Mouse (Mus musculus) brain, embryonic 18.5 days (tissue): ENCODE measurements around the gene Wnt5b.
"Not testable (repeated sequence)": the region's sequence is repeated elsewhere in the genome, so short reads cannot be mapped to it uniquely, and the experiment has no call there.

Experiments
- DNase-seq: peaks from one replicate; pipeline ENCODE4 v3.0.0-alpha.2; 2012; ENCODE audit warnings: low read depth, low spot score

Gene Wnt5b

DNA sequence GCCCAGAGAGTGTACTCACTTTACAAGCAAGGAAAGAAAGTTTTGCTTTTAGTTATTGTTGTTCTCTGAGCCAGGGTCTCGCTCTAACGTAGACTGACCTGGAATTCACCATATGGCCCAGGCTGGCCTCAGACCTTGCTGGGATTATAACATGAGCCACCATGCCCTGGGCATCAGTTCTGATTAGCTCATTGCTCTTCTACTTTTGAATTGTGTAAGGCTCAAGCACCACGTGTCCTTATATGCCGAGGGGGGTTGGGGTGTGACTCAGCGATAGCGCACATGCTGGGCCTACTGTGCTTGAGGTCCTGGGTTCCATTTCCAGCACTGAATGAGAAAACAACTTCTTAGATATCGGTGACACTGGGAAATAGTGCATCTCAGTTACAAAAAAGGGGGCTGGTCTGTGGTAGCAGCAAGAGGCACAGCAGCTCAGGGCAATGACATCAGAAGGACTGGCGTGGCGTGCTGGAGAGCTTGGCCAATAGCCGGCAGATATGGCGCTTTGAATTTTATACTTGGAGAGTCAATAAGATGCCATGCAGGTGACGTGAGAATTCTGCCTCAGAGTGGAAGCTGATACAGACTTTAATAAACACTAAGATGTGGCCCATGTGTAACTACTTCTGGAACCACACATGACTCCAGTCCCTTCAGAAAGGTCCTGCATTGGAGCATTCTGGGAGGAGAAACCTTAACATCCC is 57.6 kb downstream of the Wnt5b start:
- DNase-seq = no peak

DNA sequence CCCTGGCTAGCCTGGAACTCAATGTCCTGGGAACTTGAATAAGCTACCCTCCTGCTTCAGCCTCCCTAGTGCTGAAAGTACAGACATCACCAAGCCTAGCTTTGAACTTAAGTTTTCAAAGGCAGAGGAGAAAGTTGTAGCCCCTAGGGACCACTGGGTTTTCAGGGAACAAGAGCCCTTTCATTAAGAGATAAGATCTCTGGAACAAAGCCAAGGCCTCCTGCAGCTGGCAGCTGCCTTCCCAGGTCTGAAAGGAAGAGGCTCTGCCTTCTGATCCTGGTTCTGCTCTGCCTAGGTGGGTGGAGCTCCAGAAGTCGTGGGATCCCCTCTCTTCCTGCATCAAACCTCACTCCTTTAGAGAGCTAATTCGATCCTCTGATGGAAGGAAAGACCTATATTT is 58.7 kb downstream of the Wnt5b start:
- DNase-seq = no peak

DNA sequence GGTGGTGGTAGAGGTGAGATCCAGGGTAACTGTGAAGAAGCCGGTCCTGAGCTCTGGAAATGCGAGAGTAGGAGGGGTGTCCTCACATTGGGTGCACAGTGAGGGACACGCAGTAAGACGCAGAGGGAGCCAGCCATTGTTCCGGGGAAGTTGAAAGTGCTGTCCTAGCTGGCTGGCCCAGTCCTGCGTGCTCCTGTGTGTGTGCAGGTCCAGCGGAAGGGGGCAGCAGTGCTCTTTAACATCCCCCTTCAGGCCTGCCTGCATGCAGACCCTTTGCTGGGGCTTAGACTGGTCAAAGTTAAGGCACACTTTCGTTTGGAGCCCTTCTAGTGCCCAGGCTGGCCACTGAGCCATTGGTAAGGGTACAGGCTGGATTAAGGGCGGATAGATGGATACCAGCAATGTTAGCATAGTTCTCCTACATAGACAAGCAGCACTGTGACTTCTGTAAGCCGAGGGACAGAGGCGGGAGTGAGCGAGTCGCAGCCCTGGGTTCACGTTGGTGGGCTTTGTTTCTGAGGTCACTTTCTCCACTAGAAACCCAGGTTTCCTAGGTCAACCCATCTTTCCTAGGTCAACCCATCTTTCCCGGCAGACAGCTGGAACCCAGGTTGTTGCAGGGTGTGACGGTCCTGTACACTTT is 61.1 kb downstream of the Wnt5b start:
- no peak for DNase-seq

DNA sequence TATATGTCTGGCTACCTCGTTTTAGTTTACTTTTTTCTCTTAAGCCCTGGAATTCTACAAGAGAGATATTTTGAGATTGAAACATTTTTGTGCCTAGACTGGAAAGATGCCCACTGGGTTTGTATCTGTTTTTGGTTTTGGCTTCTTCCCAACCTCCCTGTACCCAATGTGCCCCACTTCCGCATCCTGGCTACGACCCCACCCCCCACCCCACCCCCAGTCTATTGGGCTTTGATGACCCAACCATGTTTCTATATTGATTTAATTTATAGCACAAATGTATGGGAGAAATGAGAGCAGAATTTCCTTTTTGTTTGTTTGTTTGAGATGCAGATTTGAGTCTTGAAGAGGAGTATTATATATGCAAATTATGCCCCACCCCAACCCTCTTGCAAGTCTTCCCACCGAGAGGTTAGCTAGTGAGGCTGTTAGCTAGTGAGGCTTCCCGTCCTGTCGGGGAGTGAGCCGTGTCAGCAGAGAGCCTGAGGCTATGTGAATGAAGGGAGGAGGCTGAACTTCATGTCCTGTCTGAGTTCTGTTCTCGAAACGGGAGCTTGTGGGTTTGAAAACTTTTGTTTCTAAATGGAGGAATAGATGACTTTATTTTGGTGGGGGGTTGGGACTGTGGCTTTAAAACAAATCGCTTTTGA is 62.3 kb downstream of the Wnt5b start:
- DNase-seq = not testable (repeated sequence)

DNA sequence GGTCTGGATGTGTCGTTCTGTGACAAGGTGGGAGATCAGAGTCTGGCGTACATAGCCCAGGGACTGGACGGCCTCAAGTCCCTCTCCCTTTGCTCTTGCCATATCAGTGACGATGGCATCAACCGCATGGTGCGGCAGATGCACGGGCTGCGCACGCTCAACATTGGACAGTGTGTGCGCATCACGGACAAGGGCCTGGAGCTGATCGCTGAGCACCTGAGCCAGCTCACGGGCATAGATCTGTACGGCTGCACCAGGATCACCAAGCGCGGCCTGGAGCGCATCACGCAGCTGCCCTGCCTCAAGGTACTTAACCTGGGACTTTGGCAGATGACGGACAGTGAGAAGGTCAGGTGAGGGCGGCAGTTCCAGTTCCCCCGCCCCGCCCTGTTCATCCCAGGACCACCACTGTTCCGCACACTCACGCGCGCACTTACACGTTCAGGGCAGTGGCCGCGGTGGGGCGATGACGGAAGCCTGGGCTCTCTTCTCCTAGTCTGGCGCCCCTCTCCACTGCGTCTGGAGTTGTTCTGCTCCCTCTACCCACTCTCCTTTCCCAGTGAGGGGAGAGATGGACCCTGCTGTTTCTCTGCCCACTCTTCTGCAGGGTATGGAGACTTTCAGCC is 63.3 kb downstream of the Wnt5b start:
- no peak for DNase-seq

DNA sequence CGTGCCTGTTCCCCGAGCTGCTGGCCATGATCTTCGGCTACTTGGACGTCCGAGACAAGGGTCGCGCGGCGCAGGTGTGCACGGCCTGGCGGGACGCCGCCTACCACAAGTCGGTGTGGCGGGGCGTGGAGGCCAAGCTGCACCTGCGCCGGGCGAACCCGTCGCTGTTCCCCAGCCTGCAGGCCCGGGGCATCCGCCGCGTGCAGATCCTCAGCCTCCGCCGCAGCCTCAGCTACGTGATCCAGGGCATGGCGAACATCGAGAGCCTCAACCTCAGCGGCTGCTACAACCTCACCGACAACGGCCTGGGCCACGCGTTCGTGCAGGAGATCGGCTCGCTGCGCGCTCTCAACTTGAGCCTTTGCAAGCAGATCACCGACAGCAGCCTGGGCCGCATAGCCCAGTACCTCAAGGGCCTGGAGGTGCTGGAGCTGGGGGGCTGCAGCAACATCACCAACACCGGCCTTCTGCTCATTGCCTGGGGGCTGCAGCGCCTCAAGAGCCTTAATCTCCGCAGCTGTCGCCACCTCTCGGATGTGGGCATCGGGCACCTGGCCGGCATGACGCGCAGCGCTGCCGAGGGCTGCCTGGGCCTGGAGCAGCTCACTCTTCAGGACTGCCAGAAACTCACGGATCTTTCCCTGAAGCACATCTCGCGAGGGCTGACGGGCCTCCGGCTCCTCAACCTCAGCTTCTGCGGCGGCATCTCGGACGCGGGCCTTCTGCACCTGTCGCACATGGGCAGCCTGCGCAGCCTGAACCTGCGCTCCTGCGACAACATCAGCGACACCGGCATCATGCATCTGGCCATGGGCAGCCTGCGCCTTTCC is 64.1 kb downstream of the Wnt5b start:
- no peak for DNase-seq

DNA sequence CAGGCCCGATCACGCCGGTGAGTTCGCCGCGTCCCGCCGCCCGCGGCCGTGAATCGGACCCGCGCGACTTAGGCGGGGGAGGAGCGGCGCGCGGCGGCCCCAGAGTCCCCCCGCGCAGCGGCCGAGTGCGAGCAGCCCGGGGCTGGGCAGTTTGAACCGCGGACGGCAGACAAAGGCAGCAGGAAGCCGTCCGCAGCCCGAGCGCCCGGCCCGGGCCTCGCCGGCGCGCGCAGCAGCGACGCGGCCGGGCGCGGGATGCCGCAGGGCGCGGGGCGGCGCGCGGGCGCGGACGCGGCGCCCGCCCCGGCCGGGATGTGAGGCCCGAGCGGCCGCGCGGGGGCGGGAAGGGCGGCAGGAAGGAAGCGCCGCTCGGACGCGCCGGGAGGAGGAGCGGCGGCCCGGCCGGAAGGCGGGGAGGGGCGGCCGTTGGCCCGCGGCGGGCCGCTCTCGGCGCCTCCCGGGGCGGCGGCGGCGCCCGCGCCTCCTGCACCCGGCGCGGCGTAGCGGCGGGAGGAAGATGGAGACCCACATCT is 64.7 kb downstream of the Wnt5b start, which contains the start of gene Fbxl14:
Fbxl14 (plus strand) TSS at position 326 of the 533 bp plus-strand sequence.
- no peak for DNase-seq

DNA sequence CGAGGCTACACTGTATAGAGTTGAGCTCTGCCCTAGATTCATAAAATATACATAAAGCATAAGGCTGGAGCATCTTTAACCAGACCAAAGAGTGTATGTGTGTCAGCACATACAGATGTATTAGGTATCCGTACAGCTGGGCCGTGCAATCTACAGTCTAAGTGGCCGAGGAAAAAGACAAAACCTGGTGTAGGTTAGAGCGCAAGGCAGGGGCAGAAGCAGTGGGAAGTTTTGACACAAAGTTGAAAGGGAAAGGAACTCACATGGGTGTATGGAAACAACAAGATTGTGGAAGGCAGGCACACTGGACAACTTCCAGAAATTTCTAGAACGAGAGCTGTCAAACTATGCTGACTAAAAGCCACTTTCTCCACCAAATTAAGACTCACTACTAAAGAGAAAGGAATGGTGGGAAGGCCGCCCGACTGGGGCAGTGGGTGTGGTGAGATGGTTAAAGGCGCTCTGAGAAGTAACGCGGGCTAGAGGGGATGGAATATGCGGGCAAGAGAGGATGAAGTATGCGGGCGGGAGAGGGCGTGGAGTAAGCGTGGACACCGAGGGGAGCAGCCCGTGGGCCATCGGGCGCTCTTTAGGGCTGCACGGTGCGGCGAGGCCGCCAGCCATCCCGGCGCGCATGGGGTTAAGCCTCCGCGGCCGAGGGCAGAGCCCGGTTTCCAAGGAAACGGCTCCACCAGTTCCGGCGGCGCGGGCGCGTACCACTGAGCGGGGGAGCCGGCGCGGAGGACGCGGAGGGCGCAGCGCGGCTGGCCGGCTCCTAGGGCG is 65.4 kb downstream of the Wnt5b start:
- DNase-seq = peak; percentile 70

DNA sequence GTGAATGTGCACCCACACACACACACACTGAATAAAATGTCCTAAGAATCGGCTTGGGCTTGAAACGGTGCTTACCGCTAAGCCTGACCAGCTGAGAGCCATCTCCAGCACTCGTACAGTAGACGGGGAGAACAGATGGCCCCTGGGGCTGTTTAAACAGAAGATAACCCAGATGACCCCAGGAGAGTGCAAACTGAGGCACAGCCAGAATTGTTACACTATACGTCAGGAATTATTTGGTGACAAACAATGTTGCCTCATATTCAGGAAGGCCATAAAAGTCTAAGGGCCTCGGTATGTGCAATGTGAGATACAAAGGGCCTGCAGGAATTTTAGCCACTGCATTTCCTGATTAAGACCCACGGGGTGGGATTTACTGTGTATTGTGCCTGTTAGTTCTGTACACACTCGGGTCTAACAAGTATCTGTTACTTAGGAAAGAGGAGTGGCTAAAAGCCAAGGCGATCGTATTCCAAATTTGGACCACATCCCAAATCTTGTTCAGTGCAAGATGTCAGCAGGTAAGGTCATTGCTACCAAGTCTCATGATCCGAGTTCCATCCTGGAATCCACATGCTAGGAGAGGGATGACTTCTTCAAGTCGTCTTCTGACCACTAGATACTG is 66.3 kb downstream of the Wnt5b start:
- no peak for DNase-seq

DNA sequence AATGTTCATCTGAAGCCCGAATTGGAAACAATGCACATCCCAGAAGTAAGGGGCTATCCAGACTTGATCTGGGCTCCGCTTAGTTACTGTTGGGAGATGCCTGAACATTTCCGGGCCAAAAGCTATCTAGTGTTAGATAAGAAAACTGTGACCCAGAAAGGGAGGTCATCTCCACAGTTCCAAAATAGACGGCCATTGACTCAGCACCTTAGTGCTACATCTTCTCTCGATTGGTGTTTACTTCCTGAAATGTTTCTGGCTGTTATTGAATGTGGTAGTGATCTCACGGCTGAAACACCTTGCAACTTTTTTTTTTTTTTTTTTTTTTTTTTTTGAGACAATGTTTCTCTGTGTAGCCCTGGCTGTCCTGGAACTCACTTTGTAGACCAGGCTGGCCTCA is 68.2 kb downstream of the Wnt5b start:
- DNase-seq = no peak

DNA sequence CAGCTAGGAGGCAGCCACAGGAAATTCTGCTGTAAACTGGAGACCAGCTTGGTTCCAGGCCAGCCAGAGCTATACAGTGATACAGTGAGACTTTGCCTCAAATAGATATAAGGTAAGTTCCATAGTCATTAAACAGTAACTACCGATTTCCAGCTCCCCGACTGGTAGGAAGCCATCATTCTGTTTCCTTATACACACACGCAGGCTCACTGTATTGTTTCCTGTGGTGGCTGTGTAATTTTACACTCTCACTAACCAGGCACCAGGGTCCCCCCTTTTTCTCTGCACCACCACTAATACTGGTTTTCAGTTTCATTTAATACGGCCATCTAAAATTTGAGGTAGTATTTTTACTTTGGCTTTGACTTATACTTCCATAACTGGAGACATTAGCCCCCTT is 70.2 kb downstream of the Wnt5b start:
- DNase-seq = no peak

DNA sequence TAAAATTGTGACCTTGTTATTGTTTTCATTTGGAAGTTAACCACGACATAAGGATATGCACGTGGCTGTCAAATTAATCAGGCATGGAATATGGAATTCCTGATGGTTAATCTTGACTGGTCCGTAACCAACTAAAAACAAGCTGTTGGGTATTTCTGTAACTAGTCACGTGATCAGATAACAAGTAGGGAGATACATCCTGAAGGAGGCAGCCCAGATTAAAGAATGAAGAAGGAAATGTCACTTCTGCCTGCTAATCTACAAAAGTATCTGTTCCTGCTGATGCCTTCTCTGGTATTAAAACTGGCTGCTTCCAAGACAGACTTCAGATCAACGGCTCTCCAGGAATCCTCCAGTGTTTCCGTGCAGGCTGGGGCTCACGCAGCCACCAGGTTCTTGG is 70.7 kb downstream of the Wnt5b start:
- DNase-seq = no peak

DNA sequence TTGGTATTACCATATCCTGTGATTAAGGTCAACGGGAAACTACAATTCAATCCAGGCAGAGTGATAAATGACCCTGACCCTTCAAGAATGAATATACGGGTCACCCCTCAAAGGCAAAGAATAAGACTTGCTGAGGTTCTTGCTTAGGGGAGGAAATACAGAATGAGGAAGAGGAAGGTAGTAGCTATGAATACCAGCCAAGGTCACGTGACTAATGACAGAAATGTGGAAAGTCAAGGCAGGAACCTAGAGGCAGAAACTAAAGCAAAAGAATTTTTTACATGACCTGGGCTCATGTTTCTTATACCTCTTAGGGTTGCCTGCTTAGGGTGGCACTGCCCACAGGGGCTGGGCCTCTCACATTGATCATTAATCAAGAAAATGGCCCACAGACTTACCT is 71.4 kb downstream of the Wnt5b start:
- no peak for DNase-seq

DNA sequence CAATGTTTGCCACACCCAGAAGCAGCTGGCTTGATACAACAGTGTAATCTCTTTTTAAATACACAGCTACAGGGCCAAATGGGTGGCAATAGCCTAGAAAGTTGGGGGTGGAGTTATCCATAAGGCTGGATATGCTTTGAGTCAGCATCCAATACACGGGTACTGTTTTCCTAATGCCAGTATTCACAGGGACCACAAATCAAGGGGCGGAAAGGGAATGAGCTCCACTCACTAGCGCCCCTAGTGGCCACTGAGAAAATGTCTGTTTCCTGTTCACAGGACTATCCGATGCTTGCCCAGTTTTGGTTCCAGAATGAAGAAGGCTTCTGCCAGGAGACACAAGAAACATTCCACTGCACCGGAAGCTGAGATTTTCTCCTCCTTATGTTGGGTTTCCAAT is 72.0 kb downstream of the Wnt5b start:
- no peak for DNase-seq

DNA sequence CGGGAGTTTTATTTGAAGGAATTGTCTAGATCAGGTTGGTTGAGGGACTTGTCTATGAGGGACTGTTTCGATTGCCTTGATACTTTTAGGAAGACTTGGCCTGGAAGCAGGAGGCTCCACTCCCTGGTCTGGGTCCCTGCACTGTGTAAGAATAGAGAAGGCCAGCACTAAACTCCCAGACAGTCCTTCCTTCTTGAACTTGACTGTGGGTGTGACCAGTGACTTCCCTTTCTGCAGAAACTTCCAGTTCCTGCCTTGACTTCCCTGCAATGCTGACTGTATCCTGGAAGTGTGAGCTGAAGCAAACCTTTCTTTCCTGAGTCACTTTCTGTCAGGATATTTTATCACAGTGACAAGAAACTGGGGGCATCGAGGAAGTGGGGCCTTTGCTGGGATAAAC is 73.4 kb downstream of the Wnt5b start:
- DNase-seq = no peak

DNA sequence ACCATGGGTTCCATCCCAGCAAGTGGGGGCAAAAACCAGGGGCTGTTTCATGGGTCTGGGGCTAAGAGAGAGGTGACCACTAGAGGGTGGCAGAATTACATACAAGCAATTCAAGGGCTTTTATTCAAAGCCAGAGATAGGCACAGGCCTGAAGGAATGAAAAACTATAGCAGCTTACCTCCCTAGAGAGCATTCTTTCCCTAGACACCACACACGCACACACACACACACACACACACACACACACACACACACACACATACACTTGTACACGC is 76.4 kb downstream of the Wnt5b start:
- DNase-seq = no peak

DNA sequence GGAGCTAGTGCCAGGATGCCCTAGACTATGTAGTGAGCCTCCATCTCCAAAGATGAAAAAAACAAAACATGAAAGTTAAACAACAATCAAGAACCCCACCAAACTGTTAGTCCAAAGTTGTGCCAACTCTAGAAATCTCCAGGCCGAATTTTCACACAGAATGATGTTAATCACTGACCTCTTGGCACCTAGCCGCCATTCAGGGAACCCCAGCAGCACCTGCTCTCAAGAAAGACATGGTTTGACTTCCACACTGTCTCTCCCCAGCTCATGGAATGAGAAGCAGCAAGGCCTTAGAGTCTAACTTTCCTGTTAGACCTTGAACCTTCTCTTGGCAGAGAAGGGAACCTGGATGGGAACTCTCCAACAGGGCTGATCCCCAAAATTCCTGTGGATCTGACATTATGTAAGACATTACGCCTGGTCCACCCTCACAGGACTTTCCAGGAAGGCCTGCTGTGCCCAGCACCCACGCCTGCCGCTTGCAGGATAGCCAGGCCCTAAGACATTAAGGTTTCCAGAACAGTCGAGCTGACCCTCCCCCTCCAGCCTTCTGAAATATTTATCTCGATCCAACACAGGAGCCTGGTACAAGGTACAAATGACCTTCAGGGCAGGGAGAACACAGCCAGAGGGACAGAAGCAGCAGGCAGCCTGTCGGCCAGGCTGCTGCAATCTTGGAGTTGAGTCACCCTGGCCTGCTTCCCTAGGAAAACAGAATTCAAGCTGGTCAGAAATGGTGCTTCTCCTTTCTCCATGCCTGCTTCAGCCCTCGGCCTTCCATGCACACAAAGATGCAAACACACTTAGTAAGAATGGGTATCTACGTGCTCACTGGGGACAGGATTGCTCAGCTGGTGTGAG is 77.0 kb downstream of the Wnt5b start:
- no peak for DNase-seq

DNA sequence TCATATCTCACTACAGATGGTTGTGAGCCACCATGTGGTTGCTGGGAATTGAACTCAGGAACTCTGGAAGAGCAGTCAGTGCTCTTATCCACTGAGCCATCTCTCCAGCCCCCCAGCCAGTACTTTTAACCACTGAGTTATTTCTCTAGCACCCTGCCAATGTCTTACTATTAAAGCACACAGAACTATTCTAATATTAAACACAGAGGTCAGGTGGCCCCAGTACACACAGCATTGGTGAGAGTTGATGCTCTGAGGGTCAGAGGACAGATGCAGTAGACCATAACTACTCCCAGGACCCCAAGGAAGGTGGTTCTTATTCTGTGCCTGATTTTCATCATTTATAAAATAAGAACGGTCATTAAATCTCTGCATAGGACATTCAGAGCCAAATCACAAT is 78.0 kb downstream of the Wnt5b start:
- no peak for DNase-seq

DNA sequence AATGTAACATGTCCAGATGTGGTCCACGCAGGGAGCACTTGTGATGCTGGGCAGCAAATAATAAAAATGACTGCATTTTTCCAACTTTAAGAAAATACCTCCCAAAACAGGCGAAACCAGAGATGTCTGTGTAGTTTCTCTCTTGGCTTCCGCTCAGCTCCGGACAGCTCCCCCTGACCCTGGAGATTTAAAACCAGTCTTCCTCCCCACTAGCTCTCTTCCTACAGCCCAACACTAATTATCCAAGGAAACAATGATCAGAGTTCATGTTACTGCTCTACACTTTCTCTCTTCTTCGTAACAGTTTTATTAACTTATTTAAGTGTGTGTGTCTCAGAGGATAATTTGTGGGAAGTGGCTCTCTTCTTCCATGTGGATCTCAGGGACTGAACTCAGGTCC is 83.8 kb downstream of the Wnt5b start:
- DNase-seq = no peak
